Mouse (Mus musculus) stomach, postnatal 0 days (tissue): ENCODE results near the gene Socs2.

Experiments used
- CTCF ChIP-seq: IDR thresholded peaks from 2 replicates; pipeline ENCODE4 v1.5.1; 2016; ENCODE audit warnings: antibody characterized with exemption, low read depth, mild to moderate bottlenecking, moderate library complexity
- EP300 ChIP-seq: optimal IDR thresholded peaks from 2 replicates; pipeline ENCODE3; 2016; ENCODE audit warnings: antibody characterized with exemption

GRCm38 (mm10) chr10:95464527-95464926, 47.5 kb upstream of the Socs2 start:
- TF ChIP-seq CTCF (no peak), EP300 (no peak)
